Mouse (Mus musculus): ENCODE measurements around the gene Arid1b.

Arid1b gene

GRCm38 (mm10) chr17:5151852-5152251 is 157.7 kb downstream of the Arid1b start:
- no peak for DNase-seq (ENCODE audit: low read depth, low spot score)

- no peak for DNase-seq (ENCODE audit: low read depth, low spot score)
Observed at GRCm38 (mm10) chr17:5153461-5153860, 159.3 kb downstream of the Arid1b start.

GRCm38 (mm10) chr17:5154322-5154721 is 160.2 kb downstream of the Arid1b start:
- no peak for DNase-seq (ENCODE audit: low read depth, low spot score)

- DNase-seq (ENCODE audit: low read depth, low spot score) = no peak
Observed at GRCm38 (mm10) chr17:5157609-5158008, 163.5 kb downstream of the Arid1b start.

GRCm38 (mm10) chr17:5162525-5162924 is 168.4 kb downstream of the Arid1b start:
- DNase-seq (ENCODE audit: low read depth, low spot score) = no peak

GRCm38 (mm10) chr17:5163251-5163826 is 169.2 kb downstream of the Arid1b start:
- no peak for DNase-seq (ENCODE audit: low read depth, low spot score)

GRCm38 (mm10) chr17:5164794-5165193 is 170.7 kb downstream of the Arid1b start:
- no peak for DNase-seq (ENCODE audit: low read depth, low spot score)

GRCm38 (mm10) chr17:5165201-5165825 is 171.2 kb downstream of the Arid1b start:
- DNase-seq (ENCODE audit: low read depth, low spot score) = no peak

GRCm38 (mm10) chr17:5166175-5166574 is 172.0 kb downstream of the Arid1b start:
- DNase-seq (ENCODE audit: low read depth, low spot score) = no peak

GRCm38 (mm10) chr17:5168046-5168445 is 173.9 kb downstream of the Arid1b start:
- no peak for DNase-seq (ENCODE audit: low read depth, low spot score)

GRCm38 (mm10) chr17:5168640-5169039 is 174.5 kb downstream of the Arid1b start:
- no peak for DNase-seq (ENCODE audit: low read depth, low spot score)

GRCm38 (mm10) chr17:5170321-5170720 is 176.2 kb downstream of the Arid1b start:
- DNase-seq (ENCODE audit: low read depth, low spot score) = no peak

GRCm38 (mm10) chr17:5171467-5171866 is 177.3 kb downstream of the Arid1b start:
- DNase-seq (ENCODE audit: low read depth, low spot score) = no peak

GRCm38 (mm10) chr17:5174426-5175020 is 180.4 kb downstream of the Arid1b start:
- no peak for DNase-seq (ENCODE audit: low read depth, low spot score)

- no peak for DNase-seq (ENCODE audit: low read depth, low spot score)
Observed at GRCm38 (mm10) chr17:5175535-5175934, 181.4 kb downstream of the Arid1b start.

- DNase-seq (ENCODE audit: low read depth, low spot score) = no peak
Observed at GRCm38 (mm10) chr17:5176315-5176714, 182.2 kb downstream of the Arid1b start.

- DNase-seq (ENCODE audit: low read depth, low spot score) = no peak
Observed at GRCm38 (mm10) chr17:5178534-5178933, 184.4 kb downstream of the Arid1b start.

GRCm38 (mm10) chr17:5179004-5179403 is 184.9 kb downstream of the Arid1b start:
- no peak for DNase-seq (ENCODE audit: low read depth, low spot score)

- DNase-seq (ENCODE audit: low read depth, low spot score) = no peak
Observed at GRCm38 (mm10) chr17:5179412-5179811, 185.3 kb downstream of the Arid1b start.

GRCm38 (mm10) chr17:5179925-5180525 is 185.9 kb downstream of the Arid1b start:
- no peak for DNase-seq (ENCODE audit: low read depth, low spot score)

- DNase-seq (ENCODE audit: low read depth, low spot score) = no peak
Observed at GRCm38 (mm10) chr17:5180925-5181324, 186.8 kb downstream of the Arid1b start.

- no peak for DNase-seq (ENCODE audit: low read depth, low spot score)
Observed at GRCm38 (mm10) chr17:5182493-5182892, 188.4 kb downstream of the Arid1b start.

- DNase-seq (ENCODE audit: low read depth, low spot score) = no peak
Observed at GRCm38 (mm10) chr17:5185501-5185900, 191.4 kb downstream of the Arid1b start.
